Mouse (Mus musculus) left cerebral cortex, adult 2 months (tissue): ENCODE results near the gene Chac1. TPM values are rescaled to one million over a fixed set of nuclear protein-coding genes. Genes with fewer than 3 reads are reported as not detected.

Experiments used
- DNase-seq, 2 experiments: peaks; one replicate each; pipeline ENCODE4 v3.0.0; 2021 to 2022; ENCODE audit warnings: low spot score in 2 of 2, mixed read lengths in 1 of 2; ENCODE audit errors: extremely low spot score in 1 of 2
- H3K27ac ChIP-seq: fragments of 200-600 bp; 2 replicates; pipeline ENCODE4 v1.8.1; 2022
- H3K4me3 ChIP-seq: fragments of 200-600 bp; 2 replicates; pipeline ENCODE4 v1.8.1; 2022
- CTCF ChIP-seq: fragments of 200-600 bp; IDR thresholded peaks from 2 replicates; pipeline ENCODE4 v1.8.1; 2022; ENCODE audit warnings: antibody characterized with exemption, mild to moderate bottlenecking, moderate library complexity
- intact Hi-C: fragments of 180-260 bp; cut with DNase I; formaldehyde crosslinking; loops from one replicate; pipeline ENCODE4 v1.15.1; 2025
- total RNA-seq, 2 experiments: library from RNA; stranded (reverse); gene quantifications; 2 replicates each; pipeline ENCODE4 v1.2.3; 2021

Chac1 gene
- total RNA-seq, 2 experiments from 2014 or later, result 7.5 to 8.7 TPM

- no peak for TF ChIP-seq CTCF
- no peak for DNase-seq
- no peak overlapping the region for H3K4me3 ChIP-seq
- H3K27ac ChIP-seq, result no peak overlapping the region
- intact Hi-C loops, result no loop called here
Observed at GRCm38 (mm10) chr2:119329123-119329817, 21.8 kb upstream of the Chac1 start.

GRCm38 (mm10) chr2:119330795-119331194, 20.2 kb upstream of the Chac1 start:
- Histone ChIP-seq H3K4me3 (no peak overlapping the region), H3K27ac (no peak overlapping the region)
- DNase-seq, result no peak
- intact Hi-C loops, result no loop called here
- no peak for TF ChIP-seq CTCF

- H3K27ac ChIP-seq, result no peak overlapping the region
- intact Hi-C loops, result no loop called here
- TF ChIP-seq CTCF, result no peak
- no peak for DNase-seq
- no peak overlapping the region for H3K4me3 ChIP-seq
Observed at GRCm38 (mm10) chr2:119332177-119332661, 18.8 kb upstream of the Chac1 start.

- DNase-seq, result no peak
- Histone ChIP-seq H3K27ac (no peak overlapping the region), H3K4me3 (no peak overlapping the region)
- TF ChIP-seq CTCF, result no peak
- intact Hi-C loops, result no loop called here
Observed at GRCm38 (mm10) chr2:119334135-119334534, 16.9 kb upstream of the Chac1 start.

GRCm38 (mm10) chr2:119334964-119335525, 16.0 kb upstream of the Chac1 start:
- no peak for TF ChIP-seq CTCF
- H3K27ac ChIP-seq, result no peak overlapping the region
- intact Hi-C loops, result no loop called here
- H3K4me3 ChIP-seq, result no peak overlapping the region
- no peak for DNase-seq

GRCm38 (mm10) chr2:119335535-119335934, 15.5 kb upstream of the Chac1 start:
- H3K27ac ChIP-seq, result no peak overlapping the region
- DNase-seq, result no peak
- no peak for TF ChIP-seq CTCF
- intact Hi-C loops, result no loop called here
- no peak overlapping the region for H3K4me3 ChIP-seq

GRCm38 (mm10) chr2:119336002-119336401, 15.0 kb upstream of the Chac1 start:
- H3K4me3 ChIP-seq, result no peak overlapping the region
- no peak for TF ChIP-seq CTCF
- DNase-seq, result no peak
- intact Hi-C loops, result no loop called here
- no peak overlapping the region for H3K27ac ChIP-seq

GRCm38 (mm10) chr2:119336470-119336869, 14.6 kb upstream of the Chac1 start:
- no peak overlapping the region for H3K4me3 ChIP-seq
- no peak for TF ChIP-seq CTCF
- intact Hi-C loops, result no loop called here
- H3K27ac ChIP-seq, result peak overlapping the region; percentile 15; the same call in 1 of the 2 replicates
- DNase-seq, result no peak

- peak overlapping the region; percentile 45 for H3K4me3 ChIP-seq
- H3K27ac ChIP-seq, result peak overlapping the region; percentile 58
- TF ChIP-seq CTCF, result peak; percentile 97
- DNase-seq, result peak; percentile 80 to 85
- intact Hi-C loops, result loop anchor here (2.0 kb wide), 1 partner anchor 77 kb away; no protein-coding TSS in a partner anchor
Observed at GRCm38 (mm10) chr2:119337425-119338265, 13.4 kb upstream of the Chac1 start.

- Histone ChIP-seq H3K27ac (no peak overlapping the region), H3K4me3 (no peak overlapping the region)
- no peak for DNase-seq
- TF ChIP-seq CTCF, result no peak
- intact Hi-C loops, result no loop called here
Observed at GRCm38 (mm10) chr2:119344537-119345138, 6.4 kb upstream of the Chac1 start.

- no peak overlapping the region for H3K4me3 ChIP-seq
- intact Hi-C loops, result no loop called here
- TF ChIP-seq CTCF, result no peak
- no peak overlapping the region for H3K27ac ChIP-seq
- no peak for DNase-seq
Observed at GRCm38 (mm10) chr2:119353707-119354106, 2.7 kb downstream of the Chac1 start.

- Histone ChIP-seq H3K4me3 (no peak overlapping the region), H3K27ac (no peak overlapping the region)
- DNase-seq, result no peak
- TF ChIP-seq CTCF, result no peak
- intact Hi-C loops, result no loop called here
Observed at GRCm38 (mm10) chr2:119355089-119355488, 4.1 kb downstream of the Chac1 start.
